Mouse (Mus musculus): ENCODE data around the gene Apoc4. TPM values are rescaled to one million over a fixed set of nuclear protein-coding genes. Genes with fewer than 3 reads are reported as not detected.
A peak's percentile ranks its signal among the peaks of the same experiment; 100 is the strongest.

The Apoc4 gene
- total RNA-seq, 2 experiments from 2014 or later, result not detected

- no peak for DNase-seq
- intact Hi-C loops (cut with DNase I), result no loop called here
These were observed 46.0 kb downstream of the Apoc4 start for GRCm38 (mm10) chr7:19635074-19635827.

GRCm38 (mm10) chr7:19634591-19634990 lies 46.7 kb downstream of the Apoc4 start:
- no peak for DNase-seq
- intact Hi-C loops (cut with DNase I), result no loop called here

- intact Hi-C loops (cut with DNase I), result no loop called here
- no peak for DNase-seq
These were observed 47.4 kb downstream of the Apoc4 start for GRCm38 (mm10) chr7:19633855-19634254.

DNA sequence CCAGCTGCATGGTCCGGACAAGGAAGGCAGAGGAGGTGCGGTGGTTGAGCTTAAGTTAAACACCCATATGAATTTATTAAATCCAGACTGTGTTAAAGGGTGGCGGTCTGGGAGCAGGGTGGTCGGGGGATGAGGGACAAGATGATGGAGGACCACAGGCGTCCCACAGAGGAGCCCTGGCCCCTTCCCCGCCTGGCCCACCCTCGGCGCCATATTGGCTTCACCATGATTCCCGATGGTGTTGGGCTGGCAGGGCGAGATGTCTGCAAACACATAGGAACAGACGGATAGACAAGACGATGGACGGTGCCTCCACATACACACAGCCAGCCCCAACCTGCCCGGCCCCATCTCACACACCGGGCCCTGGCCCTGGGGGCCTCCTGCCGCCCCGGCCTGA lies 48.1 kb downstream of the Apoc4 start:
- intact Hi-C loops (cut with DNase I), result no loop called here
- DNase-seq, result no peak

GRCm38 (mm10) chr7:19632720-19633119 lies 48.6 kb downstream of the Apoc4 start:
- DNase-seq, result no peak
- intact Hi-C loops (cut with DNase I), result no loop called here

- DNase-seq, result no peak
- intact Hi-C loops (cut with DNase I), result no loop called here
These were observed 49.0 kb downstream of the Apoc4 start for GRCm38 (mm10) chr7:19632275-19632674.

GRCm38 (mm10) chr7:19629361-19629734 lies 51.9 kb downstream of the Apoc4 start, which contains the start of gene Relb:
Gene Relb (minus strand): TSS chr7:19629438.
- peak; percentile 91 to 96 for DNase-seq
- intact Hi-C loops (cut with DNase I), result no loop called here

- intact Hi-C loops (cut with DNase I), result no loop called here
- DNase-seq, result peak; percentile 92 to 96
These were observed 52.5 kb downstream of the Apoc4 start for GRCm38 (mm10) chr7:19628536-19629360.

- intact Hi-C loops (cut with DNase I), result no loop called here
- no peak for DNase-seq
These were observed 53.1 kb downstream of the Apoc4 start for GRCm38 (mm10) chr7:19628192-19628535.

Other genes starting within 250 kb of the Apoc4 start
- gene Mark4, start 222.7 kb downstream of the Apoc4 start, total RNA-seq (2021), result 10 to 100 TPM; 23.3 to 25.0 TPM
- 1 to 10 TPM in 1 of 2 experiments, under 1 TPM in 1; 0.79 to 1.1 TPM for gene Exoc3l2, start 218.1 kb downstream of the Apoc4 start, total RNA-seq (2021)
- 1 to 10 TPM; 2.0 to 2.2 TPM for gene Bloc1s3, start 173.1 kb downstream of the Apoc4 start, total RNA-seq (2021)
- 10 to 100 TPM; 48.9 to 49.6 TPM for gene Trappc6a, start 173.1 kb downstream of the Apoc4 start, total RNA-seq (2021)
- not detected for gene Nkpd1, start 163.6 kb downstream of the Apoc4 start, total RNA-seq (2021)
- 10 to 100 TPM; 41.3 to 41.5 TPM for gene Ppp1r37, start 118.4 kb downstream of the Apoc4 start, total RNA-seq (2021)
- gene Zfp296, start 104.2 kb downstream of the Apoc4 start, total RNA-seq (2021), result under 1 TPM; 0.20 to 0.36 TPM
- 10 to 100 TPM; 45.6 to 49.8 TPM for gene Gemin7, start 103.9 kb downstream of the Apoc4 start, total RNA-seq (2021)
- 10 to 100 TPM; 21.5 to 22.6 TPM for gene Clasrp, start 77.0 kb downstream of the Apoc4 start, total RNA-seq (2021)
- 1 to 10 TPM; 6.3 to 9.6 TPM for gene Relb, start 52.0 kb downstream of the Apoc4 start, total RNA-seq (2021)
- 10 to 100 TPM; 80.2 to 82.8 TPM for gene Clptm1, start 16.4 kb downstream of the Apoc4 start, total RNA-seq (2021)
- gene Apoc2, start 3.5 kb downstream of the Apoc4 start, total RNA-seq (2021), result under 1 TPM; 0.41 to 0.55 TPM
- not detected for gene Gm44805, start 56 bp downstream of the Apoc4 start, total RNA-seq (2021)
- 1 to 10 TPM; 2.2 to 8.9 TPM for gene Apoc1, start 11.2 kb upstream of the Apoc4 start, total RNA-seq (2021)
- gene Apoe, start 17.7 kb upstream of the Apoc4 start, total RNA-seq (2021), result 100 to 1,000 TPM; 243 to 352 TPM
- 100 to 1,000 TPM; 107 to 120 TPM for gene Tomm40, start 34.0 kb upstream of the Apoc4 start, total RNA-seq (2021)
- 10 to 100 TPM; 37.2 to 39.7 TPM for gene Nectin2, start 69.0 kb upstream of the Apoc4 start, total RNA-seq (2021)
- 100 to 1,000 TPM; 225 to 236 TPM for gene Bcam, start 89.5 kb upstream of the Apoc4 start, total RNA-seq (2021)
- gene Cblc, start 115.3 kb upstream of the Apoc4 start, total RNA-seq (2021), result not detected
- gene Bcl3, start 141.3 kb upstream of the Apoc4 start, total RNA-seq (2021), result 1 to 10 TPM; 3.9 to 4.5 TPM
- gene Gm19345, start 170.5 kb upstream of the Apoc4 start, total RNA-seq (2021), result not detected
- gene Ceacam16, start 179.8 kb upstream of the Apoc4 start, total RNA-seq (2021), result 1 to 10 TPM in 1 of 2 experiments, under 1 TPM in 1; 0.34 to 1.2 TPM
- gene Ceacam19, start 206.5 kb upstream of the Apoc4 start, total RNA-seq (2021), result not detected
- 10 to 100 TPM; 20.0 to 25.6 TPM for gene Pvr, start 239.7 kb upstream of the Apoc4 start, total RNA-seq (2021)

All from heart, postnatal 14 days (tissue).